Mouse (Mus musculus): ENCODE measurements at regions not wholly inside any gene's neighbourhood (a gene's known extent, or its start where the extent isn't known, plus 50 kb on each side); places are given as distances from the start of the nearest gene placed in this dataset.

- 89% methylated on average over 5 of the region's 5 CpGs for WGBS
- no peak for ATAC-seq (ENCODE audit: low FRiP score)
- Histone ChIP-seq H3K9ac (replicated peaks) (no peak overlapping the region), H3K27ac (replicated peaks) (no peak overlapping the region), H3K4me3 (replicated peaks) (no peak overlapping the region), H3K9me3 (replicated peaks) (no peaks in the 10 kb centered on the region), H3K4me1 (no peaks in the 10 kb centered on the region), H3K4me2 (no peak overlapping the region), H3K27me3 (replicated peaks) (no peaks in the 10 kb centered on the region), H3K36me3 (no peaks in the 10 kb centered on the region)
These were observed 562.8 kb upstream of the Sox9 start for GRCm38 (mm10) chr11:112219046-112219720.

- H3K27me3 ChIP-seq (replicated peaks) = no peaks in the 10 kb centered on the region; the same call in 1 of the 2 replicates
- WGBS = 74% methylated on average over 7 of the region's 7 CpGs
These were observed 547.4 kb upstream of the Sox9 start for GRCm38 (mm10) chr11:112234492-112235116.

GRCm38 (mm10) chr11:112238960-112239884, 542.8 kb upstream of the Sox9 start:
- H3K4me2 ChIP-seq = no peak overlapping the region
- no peak overlapping the region for H3K4me3 ChIP-seq (replicated peaks)
- H3K36me3 ChIP-seq = no peaks in the 10 kb centered on the region
- no peak for ATAC-seq (ENCODE audit: low FRiP score)
- WGBS = 70% methylated on average over 19 of the region's 19 CpGs
- H3K27me3 ChIP-seq (replicated peaks) = no peaks in the 10 kb centered on the region; the same call in 1 of the 2 replicates
- H3K4me1 ChIP-seq = no peaks in the 10 kb centered on the region
- H3K27ac ChIP-seq (replicated peaks) = no peak overlapping the region
- no peaks in the 10 kb centered on the region for H3K9me3 ChIP-seq (replicated peaks)
- no peak overlapping the region for H3K9ac ChIP-seq (replicated peaks)

More at GRCm38 (mm10) chr11:112234492-112235116, 547.4 kb upstream of the Sox9 start:
- H3K9me3 ChIP-seq (replicated peaks) = no peaks in the 10 kb centered on the region
- no peak for ATAC-seq (ENCODE audit: low FRiP score)
- no peak overlapping the region for H3K27ac ChIP-seq (replicated peaks)
- no peaks in the 10 kb centered on the region for H3K4me1 ChIP-seq
- no peak overlapping the region for H3K4me3 ChIP-seq (replicated peaks)
- no peak overlapping the region for H3K9ac ChIP-seq (replicated peaks)
- H3K36me3 ChIP-seq = no peaks in the 10 kb centered on the region
- H3K4me2 ChIP-seq = no peak overlapping the region

- Histone ChIP-seq H3K4me2 (no peak overlapping the region), H3K27ac (replicated peaks) (no peak overlapping the region), H3K4me3 (replicated peaks) (no peak overlapping the region), H3K36me3 (no peaks in the 10 kb centered on the region), H3K4me1 (no peaks in the 10 kb centered on the region), H3K27me3 (replicated peaks) (no peaks in the 10 kb centered on the region), H3K9ac (replicated peaks) (no peak overlapping the region), H3K9me3 (replicated peaks) (no peaks in the 10 kb centered on the region)
- ATAC-seq (ENCODE audit: low FRiP score) = no peak
- 98% methylated on average over 1 of the region's 1 CpGs for WGBS
These were observed 529.5 kb upstream of the Sox9 start for GRCm38 (mm10) chr11:112252548-112252947.

- Histone ChIP-seq H3K9me3 (replicated peaks) (no peaks in the 10 kb centered on the region), H3K27ac (replicated peaks) (no peak overlapping the region), H3K9ac (replicated peaks) (no peak overlapping the region), H3K27me3 (replicated peaks) (no peaks in the 10 kb centered on the region), H3K4me1 (no peaks in the 10 kb centered on the region), H3K36me3 (no peaks in the 10 kb centered on the region), H3K4me2 (no peak overlapping the region), H3K4me3 (replicated peaks) (no peak overlapping the region)
- 92% methylated on average over 3 of the region's 3 CpGs for WGBS
- ATAC-seq (ENCODE audit: low FRiP score) = no peak
These were observed 529.0 kb upstream of the Sox9 start for GRCm38 (mm10) chr11:112253061-112253460.

- H3K27me3 ChIP-seq (replicated peaks) = no peaks in the 10 kb centered on the region
- no peaks in the 10 kb centered on the region for H3K4me1 ChIP-seq
- H3K9ac ChIP-seq (replicated peaks) = no peak overlapping the region
- ATAC-seq (ENCODE audit: low FRiP score) = no peak
- H3K4me3 ChIP-seq (replicated peaks) = no peak overlapping the region
- WGBS = 90% methylated on average over 7 of the region's 7 CpGs
- H3K9me3 ChIP-seq (replicated peaks) = no peaks in the 10 kb centered on the region
- H3K36me3 ChIP-seq = no peaks in the 10 kb centered on the region
- H3K27ac ChIP-seq (replicated peaks) = no peak overlapping the region
- H3K4me2 ChIP-seq = no peak overlapping the region
These were observed 525.7 kb upstream of the Sox9 start for GRCm38 (mm10) chr11:112256326-112256725.

GRCm38 (mm10) chr11:112264077-112264476, 517.9 kb upstream of the Sox9 start:
- Histone ChIP-seq H3K36me3 (no peaks in the 10 kb centered on the region), H3K4me3 (replicated peaks) (no peak overlapping the region), H3K27me3 (replicated peaks) (no peaks in the 10 kb centered on the region), H3K4me2 (no peak overlapping the region), H3K9ac (replicated peaks) (no peak overlapping the region), H3K9me3 (replicated peaks) (no peaks in the 10 kb centered on the region), H3K4me1 (no peaks in the 10 kb centered on the region), H3K27ac (replicated peaks) (no peak overlapping the region)
- ATAC-seq (ENCODE audit: low FRiP score) = no peak
- 81% methylated on average over 4 of the region's 4 CpGs for whole genome bisulfite sequencing

- no peak overlapping the region for H3K4me3 ChIP-seq (replicated peaks)
- no peaks in the 10 kb centered on the region for H3K36me3 ChIP-seq
- no peak for ATAC-seq (ENCODE audit: low FRiP score)
- WGBS = 91% methylated on average over 5 of the region's 5 CpGs
- H3K4me2 ChIP-seq = no peak overlapping the region
- H3K27ac ChIP-seq (replicated peaks) = no peak overlapping the region
- H3K9me3 ChIP-seq (replicated peaks) = no peaks in the 10 kb centered on the region
- no peaks in the 10 kb centered on the region for H3K4me1 ChIP-seq
- H3K9ac ChIP-seq (replicated peaks) = no peak overlapping the region
- H3K27me3 ChIP-seq (replicated peaks) = no peaks in the 10 kb centered on the region
These were observed 511.1 kb upstream of the Sox9 start for GRCm38 (mm10) chr11:112270911-112271310.

GRCm38 (mm10) chr11:112278566-112278965, 503.5 kb upstream of the Sox9 start:
- ATAC-seq (ENCODE audit: low FRiP score) = no peak
- Histone ChIP-seq H3K4me3 (replicated peaks) (no peak overlapping the region), H3K4me2 (no peak overlapping the region), H3K36me3 (no peaks in the 10 kb centered on the region), H3K9ac (replicated peaks) (no peak overlapping the region), H3K4me1 (no peaks in the 10 kb centered on the region), H3K27ac (replicated peaks) (no peak overlapping the region), H3K27me3 (replicated peaks) (no peaks in the 10 kb centered on the region), H3K9me3 (replicated peaks) (no peaks in the 10 kb centered on the region)
- WGBS = 76% methylated on average over 1 of the region's 1 CpGs

GRCm38 (mm10) chr11:112282911-112283310, 499.1 kb upstream of the Sox9 start:
- Histone ChIP-seq H3K27ac (replicated peaks) (no peak overlapping the region), H3K27me3 (replicated peaks) (no peaks in the 10 kb centered on the region), H3K9me3 (replicated peaks) (no peaks in the 10 kb centered on the region), H3K9ac (replicated peaks) (no peak overlapping the region), H3K4me1 (no peaks in the 10 kb centered on the region), H3K36me3 (no peaks in the 10 kb centered on the region), H3K4me3 (replicated peaks) (no peak overlapping the region), H3K4me2 (no peak overlapping the region)
- WGBS = 75% methylated on average over 7 of the region's 7 CpGs
- ATAC-seq (ENCODE audit: low FRiP score) = no peak

GRCm38 (mm10) chr11:112298901-112299341, 483.1 kb upstream of the Sox9 start:
- Histone ChIP-seq H3K9me3 (replicated peaks) (no peaks in the 10 kb centered on the region), H3K4me1 (no peaks in the 10 kb centered on the region), H3K4me3 (replicated peaks) (no peak overlapping the region), H3K36me3 (no peaks in the 10 kb centered on the region), H3K4me2 (no peak overlapping the region), H3K9ac (replicated peaks) (no peak overlapping the region), H3K27ac (replicated peaks) (no peak overlapping the region), H3K27me3 (replicated peaks) (no peaks in the 10 kb centered on the region)
- WGBS = 82% methylated on average over 5 of the region's 5 CpGs
- ATAC-seq (ENCODE audit: low FRiP score) = no peak

Measured in neural tube, embryonic 15.5 days (tissue).